In the genomic region with DNA sequence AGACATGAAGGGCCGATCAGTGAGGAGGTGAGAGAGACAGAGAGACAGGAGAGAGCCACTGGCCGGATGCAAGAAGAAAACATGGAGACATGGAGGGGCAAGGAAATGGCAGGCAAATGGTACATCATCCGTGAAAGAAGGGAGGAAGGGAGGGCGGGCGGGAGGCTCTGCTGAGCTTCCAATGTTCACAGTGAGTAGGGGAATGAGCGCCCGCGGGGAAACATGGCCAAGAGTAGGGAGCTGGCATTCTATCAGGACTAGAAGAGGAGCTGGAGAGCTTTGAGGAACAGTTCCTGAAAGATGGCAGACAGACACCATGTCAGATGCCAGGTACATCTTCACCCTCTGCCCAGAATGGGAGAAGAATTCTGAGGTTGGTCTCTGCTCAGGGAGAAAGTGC, we compare ENCODE assay signal across 22 mouse cellular contexts. TPM values are rescaled to one million over a fixed set of nuclear protein-coding genes. Genes with fewer than 3 reads are reported as not detected.
DNase-seq lines count a peak whose midpoint lies in the region; ATAC-seq lines count a peak whose summit lies in the region.
"Had no signal": no experiment of that assay in that cellular context is flagged by ENCODE, and none has a peak within 500 bp of the region (broad histone marks: within the 10 kb centered on the region; RNA-seq: fewer than 3 reads in every experiment).

No protein-coding gene starts in this region.

- peak; percentile 83 for DNase-seq in brain, adult 2 months (ENCODE audit: low read depth, low spot score)
- DNase-seq in cerebellum, adult 18-20 months = peak; percentile 69 to 77
- peak; percentile 83 for DNase-seq in cerebellum, adult 9-10 months
- DNase-seq in cerebellum, postnatal 14 days = peak; percentile 58 to 82
- no peak for DNase-seq in right cerebral cortex, adult 2 months (ENCODE audit: low spot score in 2 of 2)
- no peak for DNase-seq in thymus, postnatal 25 days
- no peak for DNase-seq in layer of hippocampus, adult 9-11 months
- DNase-seq: adrenal gland, adult 8-10 months; adrenal gland, postnatal 25 days; forebrain, postnatal 0 days; gastrocnemius, adult 2 months; gastrocnemius, postnatal 14 days; heart, adult 18-20 months; heart, postnatal 10 days; heart, postnatal 36 days; kidney, adult 18-20 months had no signal

- ATAC-seq in activated CD4-positive, CD25-positive, alpha-beta regulatory T cell, adult 4 months = no peak
- ATAC-seq: CD4-positive, CD25-positive, alpha-beta regulatory T cell, adult 4 months; forebrain, embryonic 14.5 days; forebrain, postnatal 0 days; hindbrain, embryonic 16.5 days; intestine, embryonic 15.5 days had no signal

RNA-seq across cellular contexts. Expression of a gene that starts 53.4 kb away (rescaled TPM):
- polyA plus RNA-seq in activated CD4-positive, CD25-positive, alpha-beta regulatory T cell, adult 4 months (2017; shearing (Covaris generic)) = under 1 TPM in 1 of 2 experiments, not detected in 1; 0.16 TPM
- polyA plus RNA-seq: CD4-positive, CD25-positive, alpha-beta regulatory T cell, adult 4 months; gonadal fat pad, adult 2 months had no signal

Comparison
In these comparisons a context has a peak if more than half of its experiments do, and no peak if none do; other contexts are left out.
1. DNase-seq: peak in brain, adult 2 months (single experiment), cerebellum, adult 18-20 months (2 of 2), cerebellum, adult 9-10 months (single experiment) and cerebellum, postnatal 14 days (2 of 2); none in right cerebral cortex, adult 2 months (0 of 2), thymus, postnatal 25 days (single experiment) and layer of hippocampus, adult 9-11 months (single experiment).